ENCODE assay signal across 25 mouse cellular contexts in the genomic region with DNA sequence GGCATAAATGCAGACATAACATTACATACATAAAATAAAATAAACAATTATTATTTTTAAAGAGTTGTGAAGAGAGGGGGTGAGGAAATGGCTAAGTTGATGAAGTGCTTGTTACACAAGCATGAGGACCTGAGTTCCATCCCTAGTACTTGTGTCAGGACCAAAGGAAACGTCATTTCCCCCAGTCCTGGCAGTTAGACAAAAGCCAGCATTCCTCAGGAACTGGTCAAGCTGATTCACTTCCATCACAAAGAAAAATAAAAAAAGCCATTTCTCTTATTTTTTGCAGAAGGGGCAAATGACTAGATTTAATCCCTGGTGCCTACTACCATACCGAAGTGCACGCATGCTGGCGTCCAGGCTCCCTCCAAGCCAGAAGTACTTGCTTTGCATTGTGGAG. TPM values are rescaled to one million over a fixed set of nuclear protein-coding genes. Genes with fewer than 3 reads are reported as not detected.
"Had no signal": no experiment of that assay in that cellular context is flagged by ENCODE, and none has a peak within 500 bp of the region (broad histone marks: within the 10 kb centered on the region; RNA-seq: fewer than 3 reads in every experiment).

No protein-coding gene starts in this region.

- H3K4me1 ChIP-seq: kidney, embryonic 15.5 days; limb, embryonic 10.5 days; limb, embryonic 13.5 days; liver, embryonic 12.5 days; liver, embryonic 15.5 days; midbrain, embryonic 13.5 days had no signal

- H3K27ac ChIP-seq: hindbrain, postnatal 0 days; kidney, embryonic 15.5 days; limb, embryonic 10.5 days; limb, embryonic 13.5 days; liver, embryonic 12.5 days; liver, embryonic 15.5 days; macrophage; midbrain, embryonic 13.5 days; stomach, postnatal 0 days had no signal

- H3K9me3 ChIP-seq: kidney, embryonic 15.5 days; limb, embryonic 10.5 days; limb, embryonic 13.5 days; liver, embryonic 12.5 days; liver, embryonic 15.5 days; midbrain, embryonic 13.5 days had no signal

- DNase-seq: kidney, adult 8-10 months; kidney, postnatal 4 days; liver; lung, adult 18-20 months; right cerebral cortex, adult 18-20 months; right cerebral cortex, postnatal 14 days; right cerebral cortex, postnatal 4 days; thymus, adult 2 months; thymus, postnatal 14 days; thymus, postnatal 4 days had no signal

- H3K27me3 ChIP-seq: kidney, embryonic 15.5 days; limb, embryonic 13.5 days; liver, embryonic 12.5 days; liver, embryonic 15.5 days; midbrain, embryonic 13.5 days had no signal

- H3K9ac ChIP-seq: kidney, embryonic 15.5 days; limb, embryonic 13.5 days; liver, embryonic 12.5 days; liver, embryonic 15.5 days; midbrain, embryonic 13.5 days had no signal

- H3K36me3 ChIP-seq: kidney, embryonic 15.5 days; limb, embryonic 10.5 days; limb, embryonic 13.5 days; liver, embryonic 12.5 days; liver, embryonic 15.5 days; midbrain, embryonic 13.5 days had no signal

- H3K4me2 ChIP-seq: kidney, embryonic 15.5 days; limb, embryonic 13.5 days; liver, embryonic 12.5 days; liver, embryonic 15.5 days; midbrain, embryonic 13.5 days had no signal

- ATAC-seq: hindbrain, postnatal 0 days; inflammation-experienced regulatory T-cells, adult 6 months; intestine, embryonic 16.5 days; liver, embryonic 12.5 days; midbrain, embryonic 13.5 days had no signal

- H3K4me3 ChIP-seq: kidney, embryonic 15.5 days; limb, embryonic 10.5 days; limb, embryonic 13.5 days; liver, embryonic 12.5 days; liver, embryonic 15.5 days; midbrain, embryonic 13.5 days had no signal

RNA-seq across cellular contexts. Expression of a gene that starts 33.7 kb away (rescaled TPM):
- polyA plus RNA-seq: hindbrain, postnatal 0 days; inflammation-experienced regulatory T-cells, adult 6 months; intestine, embryonic 16.5 days; kidney, embryonic 15.5 days; limb, embryonic 10.5 days; limb, embryonic 13.5 days; liver, embryonic 12.5 days; liver, embryonic 15.5 days; macrophage; midbrain, embryonic 13.5 days; midbrain, postnatal 0 days; neural tube, embryonic 11.5 days; neural tube, embryonic 14.5 days; stomach, embryonic 14.5 days; stomach, postnatal 0 days; thymus, adult 2 months had no signal

RNA-seq across cellular contexts. Expression of a gene that starts 48.0 kb away (rescaled TPM):
- polyA plus RNA-seq: limb, embryonic 10.5 days; liver, embryonic 12.5 days; midbrain, embryonic 13.5 days; midbrain, postnatal 0 days; neural tube, embryonic 11.5 days; neural tube, embryonic 14.5 days had no signal
